Mouse (Mus musculus) intestine, postnatal 0 days (tissue): ENCODE measurements around the gene Cap2. TPM values are rescaled to one million over a fixed set of nuclear protein-coding genes. Genes with fewer than 3 reads are reported as not detected.

Source experiments
- ATAC-seq: fragments of 200-750 bp; cut with Nextera tagmentation; 2 replicates; pipeline ENCODE4 v1.8.0; 2017; ENCODE audit warnings: mild to moderate bottlenecking, moderate TSS enrichment, moderate library complexity
- H3K27ac ChIP-seq: fragments of 300-500 bp; sonication (generic); 2 replicates; pipeline ENCODE4 v1.5.1; 2014; ENCODE audit warnings: mild to moderate bottlenecking, low read depth, low read length, moderate library complexity
- H3K27me3 ChIP-seq: fragments of 300-500 bp; sonication (generic); replicated peaks from 2 replicates; pipeline ENCODE4 v1.6.1; 2014; ENCODE audit warnings: low read length, mixed read lengths; ENCODE audit not compliant: control insufficient read depth, insufficient read depth
- H3K36me3 ChIP-seq: fragments of 300-500 bp; sonication (generic); 2 replicates; pipeline ENCODE4 v1.6.1; 2014; ENCODE audit warnings: mild to moderate bottlenecking, moderate library complexity; ENCODE audit not compliant: control insufficient read depth, insufficient read depth
- H3K4me1 ChIP-seq: fragments of 300-500 bp; sonication (generic); replicated peaks from 2 replicates; pipeline ENCODE4 v1.6.1; 2014; ENCODE audit warnings: antibody characterized with exemption, low read length, mixed read lengths; ENCODE audit not compliant: control insufficient read depth, insufficient read depth
- H3K4me2 ChIP-seq: fragments of 300-500 bp; sonication (generic); replicated peaks from 2 replicates; pipeline ENCODE4 v1.6.1; 2014; ENCODE audit warnings: low read depth, mild to moderate bottlenecking, moderate library complexity
- H3K4me3 ChIP-seq: fragments of 300-500 bp; sonication (generic); 2 replicates; pipeline ENCODE4 v1.5.1; 2014; ENCODE audit warnings: low read depth, low read length
- H3K9ac ChIP-seq: fragments of 300-500 bp; sonication (generic); 2 replicates; pipeline ENCODE4 v1.6.1; 2014; ENCODE audit warnings: mild to moderate bottlenecking, low read depth, low read length
- H3K9me3 ChIP-seq: fragments of 300-500 bp; sonication (generic); 2 replicates; pipeline ENCODE4 v1.6.1; 2016; ENCODE audit warnings: mixed run types; ENCODE audit not compliant: control insufficient read depth
- CTCF ChIP-seq: sonication (generic); IDR thresholded peaks from 2 replicates; pipeline ENCODE4 v1.5.1; 2016; ENCODE audit warnings: low read depth, mild to moderate bottlenecking, control low read depth, antibody characterized with exemption, moderate library complexity
- WGBS: fragments of 180-500 bp; shearing (Covaris S2); extraction: QIAGEN DNeasy Blood & Tissue Kit; methylation state at CpG from one replicate; pipeline ENCODE4 v1.1.7; 2014; 5-methylcytosine and 5-hydroxymethylcytosine counted together
- polyA plus RNA-seq: library from polyadenylated mRNA; unstranded; fragments of >200 nt; fragmentation: Nextera tagmentation; extraction: Ambion mirVana; gene quantifications from 2 replicates; pipeline ENCODE4 v1.2.1, GENCODE M21; 2015

The Cap2 gene
- polyA plus RNA-seq, 1 experiment from 2014 or later, result 6.3 TPM

DNA sequence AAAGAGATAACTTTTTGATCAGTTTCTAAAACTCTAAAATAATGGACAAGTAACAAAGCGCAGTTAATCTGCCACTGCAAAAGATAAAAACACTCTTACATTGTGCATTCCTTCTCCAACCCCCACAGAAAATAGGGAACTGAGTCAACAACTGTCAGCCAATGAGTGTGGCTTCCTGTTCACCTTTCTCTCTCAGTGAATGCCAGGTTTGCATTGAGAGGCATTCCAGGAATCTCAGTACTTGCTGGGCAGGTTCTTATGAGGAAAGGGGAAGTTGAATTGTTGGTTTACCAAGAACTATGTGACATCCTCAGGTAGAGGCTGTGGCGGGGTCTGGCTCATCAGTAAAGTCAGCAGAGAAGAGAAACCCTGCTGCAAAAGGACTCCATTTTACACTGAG, 195.1 kb downstream of the Cap2 start:
- ATAC-seq, result peak; percentile 42; the same call in 1 of the 2 replicates

DNA sequence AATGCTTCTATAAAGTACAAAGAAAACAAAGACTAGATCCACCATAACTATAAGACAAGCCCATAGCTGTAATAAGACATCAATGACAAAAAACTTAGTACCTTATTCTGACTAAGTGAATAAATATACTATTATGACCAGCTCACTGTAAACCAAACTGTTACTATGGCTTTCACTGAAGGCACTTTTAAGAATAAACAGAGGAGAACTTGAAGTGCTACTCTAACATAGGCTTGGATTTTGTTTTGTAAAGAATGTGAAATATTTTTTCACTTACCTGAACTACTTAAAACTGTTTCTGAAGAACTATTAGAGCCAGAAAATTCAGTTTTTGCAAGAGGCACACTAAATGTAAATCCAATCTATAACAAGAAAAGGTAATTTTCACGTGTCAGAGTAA, 197.7 kb downstream of the Cap2 start:
- Histone ChIP-seq H3K27me3 (no peaks in the 10 kb centered on the region), H3K4me1 (no peaks in the 10 kb centered on the region; the same call in 1 of the 2 replicates), H3K4me3 (no peak overlapping the region), H3K27ac (no peak overlapping the region), H3K36me3 (peaks cover 14% of the 10 kb centered on the region; the same call in 1 of the 2 replicates), H3K9ac (no peak overlapping the region), H3K4me2 (no peak overlapping the region), H3K9me3 (no peaks in the 10 kb centered on the region)
- WGBS, result 92% methylated on average over 1 of the region's 1 CpGs
- no peak for TF ChIP-seq CTCF
- ATAC-seq, result no peak

More for the DNA sequence above, 195.1 kb downstream of the Cap2 start:
- WGBS, result 47% methylated on average over 2 of the region's 2 CpGs
- Histone ChIP-seq H3K27me3 (no peaks in the 10 kb centered on the region), H3K27ac (0 out of 2 replicates have a peak overlapping the region, but pooled peaks have one; percentile 0), H3K4me2 (no peak overlapping the region), H3K4me1 (no peaks in the 10 kb centered on the region; the same call in 1 of the 2 replicates), H3K9ac (no peak overlapping the region), H3K4me3 (no peak overlapping the region), H3K9me3 (no peaks in the 10 kb centered on the region), H3K36me3 (peaks cover 16% of the 10 kb centered on the region)
- no peak for TF ChIP-seq CTCF

Other genes starting within 250 kb of the Cap2 start
- 0.42 and 0.60 TPM in 2 replicates for gene Stmnd1, start 228.1 kb upstream of the Cap2 start, polyA plus RNA-seq
- 2.8 and 3.3 TPM in 2 replicates for gene Rbm24, start 83.4 kb upstream of the Cap2 start, polyA plus RNA-seq
- 14.9 and 15.9 TPM in 2 replicates for gene Fam8a1, start 167.7 kb downstream of the Cap2 start, polyA plus RNA-seq
- gene Nup153, start 226.1 kb downstream of the Cap2 start, polyA plus RNA-seq, result 6.5 and 8.3 TPM in 2 replicates